Mouse (Mus musculus) 416B (cell line): ENCODE data around the gene Alg9.

Source experiments
- DNase-seq: peaks from one replicate; pipeline ENCODE4 v3.0.0; 2011; ENCODE audit warnings: low read depth

Alg9 gene

GRCm38 (mm10) chr9:50756711-50757110 lies 18.1 kb upstream of the Alg9 start:
- DNase-seq = no peak

- DNase-seq = no peak
Observed at GRCm38 (mm10) chr9:50761520-50762243, 13.1 kb upstream of the Alg9 start.

DNA sequence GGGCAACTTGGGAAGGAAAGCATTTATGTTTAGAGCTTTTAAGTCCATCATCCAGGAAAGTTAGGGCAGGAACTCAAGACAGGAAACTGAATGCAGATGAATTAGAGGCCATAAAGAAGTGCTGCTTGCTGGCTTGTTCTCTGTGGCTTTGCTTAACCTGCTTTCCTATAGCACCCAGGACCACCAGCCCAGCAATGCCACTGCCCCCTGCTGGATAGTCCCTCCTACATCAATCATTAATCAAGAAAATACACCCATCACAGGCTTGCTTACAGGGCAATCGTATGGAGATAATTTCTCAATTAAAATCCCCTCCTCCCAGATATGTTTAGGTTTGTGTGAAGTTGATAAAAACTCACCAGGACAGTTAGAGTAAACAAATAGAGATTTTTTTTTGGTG lies 11.5 kb upstream of the Alg9 start:
- peak; percentile 43 for DNase-seq

DNA sequence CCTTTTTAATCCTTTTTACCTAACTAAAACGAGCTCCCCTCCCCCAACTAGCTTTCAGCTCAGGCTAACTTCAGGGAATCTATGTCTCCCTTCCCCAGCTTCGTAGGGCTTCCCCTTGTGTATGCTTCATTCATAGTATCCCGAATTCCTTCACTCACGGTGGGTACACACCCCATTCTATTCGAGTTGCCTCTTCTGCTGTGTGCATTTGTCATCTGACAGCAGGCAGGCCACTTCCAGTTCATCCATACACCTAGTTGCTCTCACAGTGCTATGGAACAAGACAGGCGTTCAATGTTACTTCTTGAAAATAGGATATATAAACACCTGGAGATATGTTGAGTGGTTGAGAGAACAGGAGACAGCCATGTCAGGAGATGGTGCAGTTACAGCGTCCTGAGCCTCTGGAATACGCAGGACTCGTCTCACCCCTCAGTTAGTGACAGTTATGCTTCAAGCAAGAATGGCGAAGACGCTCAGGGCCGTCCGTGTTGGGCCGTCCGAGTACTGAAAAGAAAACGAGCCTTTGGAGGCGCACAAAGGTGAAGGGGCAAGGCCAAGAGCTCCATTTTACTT lies 7.2 kb upstream of the Alg9 start:
- DNase-seq = no peak

DNA sequence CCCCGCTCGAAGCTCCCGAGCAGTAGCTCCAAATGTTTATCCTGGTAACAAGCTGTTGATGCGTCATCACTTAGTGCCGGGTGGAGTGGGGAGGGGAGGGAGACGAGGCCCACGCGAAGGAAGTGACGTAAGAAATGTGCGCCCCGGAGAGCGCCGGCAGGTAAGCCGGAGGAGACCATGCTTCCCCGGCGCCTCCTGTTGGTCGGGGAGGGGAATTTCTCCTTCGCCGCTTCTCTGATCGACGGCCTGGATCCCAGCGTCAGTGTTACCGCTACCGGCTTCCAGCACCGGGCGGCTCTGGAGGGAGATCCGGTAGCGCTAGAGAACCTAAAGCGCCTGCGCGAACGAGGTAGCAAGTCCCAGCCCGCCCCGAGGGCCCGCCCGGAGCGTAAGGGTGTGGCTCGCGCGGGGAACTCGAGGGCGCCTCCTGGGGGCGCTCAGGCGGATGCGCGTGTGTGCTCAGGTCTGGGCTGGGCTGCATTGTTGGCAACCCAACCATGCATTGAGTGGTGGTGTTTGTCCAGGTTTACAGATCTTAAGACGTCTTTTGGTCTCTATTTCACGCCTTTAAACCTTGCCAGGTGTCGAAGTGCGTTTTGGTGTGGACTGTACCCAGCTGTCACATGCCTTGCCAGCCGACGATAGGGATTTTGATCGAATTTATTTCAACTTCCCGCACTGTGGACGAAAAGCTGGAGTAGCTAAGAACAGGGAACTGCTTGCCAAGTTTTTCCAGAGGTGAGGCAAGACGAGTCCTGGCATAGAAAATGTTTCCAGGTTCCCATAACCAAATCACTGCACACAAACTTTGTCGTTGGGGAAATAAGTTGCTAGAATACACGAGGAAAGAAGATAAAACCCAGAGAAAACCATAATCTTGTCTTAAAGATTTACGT lies 6.5 kb upstream of the Alg9 start, which contains the start of gene Fdxacb1:
TSS of gene Fdxacb1 (plus strand) at position 130 of the 896 bp plus-strand sequence.
- peak; percentile 99 for DNase-seq

- no peak for DNase-seq
Observed at GRCm38 (mm10) chr9:50770011-50770410, 4.8 kb upstream of the Alg9 start.

DNA sequence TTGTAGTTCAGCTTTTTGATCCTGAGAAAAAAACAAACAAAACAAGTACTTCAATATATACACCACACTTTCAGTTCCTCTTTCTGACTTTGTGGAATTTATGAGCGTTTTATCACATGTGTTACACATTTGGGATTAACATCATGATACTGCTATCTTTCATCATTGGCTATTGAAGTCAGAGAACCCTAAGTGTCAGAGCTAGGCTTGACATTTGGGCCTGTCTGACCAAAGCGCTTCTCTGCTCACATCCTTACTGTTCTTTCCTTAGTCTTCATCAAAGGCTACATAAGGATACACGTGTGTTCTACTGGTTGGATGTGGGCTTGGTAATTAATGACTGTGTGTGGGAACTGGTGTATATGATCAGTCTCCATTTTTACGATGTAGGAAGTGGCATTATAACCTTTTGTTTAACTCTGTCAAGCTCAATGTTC lies 775 bp upstream of the Alg9 start:
- peak; percentile 66 for DNase-seq

- DNase-seq = peak; percentile 27
Observed at GRCm38 (mm10) chr9:50775662-50776126, 875 bp downstream of the Alg9 start.

DNA sequence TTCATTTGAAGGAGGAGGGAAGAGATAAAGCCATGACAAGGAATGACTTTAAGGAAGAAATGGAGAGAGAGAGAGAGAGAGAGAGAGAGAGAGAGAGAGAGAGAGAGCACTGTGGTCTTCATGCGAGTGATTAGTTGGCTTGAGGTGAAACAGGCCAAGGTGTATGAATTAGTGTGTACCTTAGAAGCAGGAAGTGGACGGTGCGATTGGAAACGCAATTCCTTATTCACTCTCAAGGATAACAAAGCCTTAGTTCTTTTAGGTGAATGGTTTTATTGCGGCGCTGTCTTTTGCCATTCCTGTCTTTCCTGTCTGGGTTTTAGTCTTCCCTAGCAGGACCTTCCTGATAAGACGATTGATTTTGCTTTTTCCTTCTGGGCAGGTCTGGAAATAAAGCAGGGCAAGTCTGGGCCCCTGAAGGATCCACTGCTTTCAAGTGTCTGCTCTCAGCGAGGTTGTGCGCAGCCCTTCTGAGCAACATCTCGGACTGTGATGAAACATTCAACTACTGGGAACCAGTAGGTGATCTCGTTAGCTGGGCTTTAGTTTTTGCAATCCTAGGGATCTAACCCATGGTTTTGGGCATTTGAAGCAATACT lies 1.4 kb downstream of the Alg9 start:
- DNase-seq = peak; percentile 9

DNA sequence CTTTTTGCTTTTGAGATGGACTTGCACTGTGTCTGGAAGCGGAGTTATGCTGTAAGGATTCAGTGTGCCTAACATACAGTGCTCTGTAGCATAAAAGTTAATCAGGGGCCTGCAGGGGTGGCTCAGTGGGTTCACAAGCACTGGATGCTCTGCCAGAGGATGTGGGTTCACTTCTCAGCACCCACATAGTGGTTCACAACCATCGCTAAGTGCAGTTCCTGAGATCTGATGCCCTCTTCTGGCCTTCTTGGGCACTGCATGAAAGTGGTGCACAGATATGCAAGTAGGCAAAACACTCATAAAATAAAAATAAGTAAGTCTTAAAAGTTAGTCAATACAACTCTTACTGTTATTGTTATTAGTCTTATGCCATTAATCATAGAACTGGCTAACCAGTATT lies 7.3 kb downstream of the Alg9 start:
- DNase-seq = peak; percentile 72

DNA sequence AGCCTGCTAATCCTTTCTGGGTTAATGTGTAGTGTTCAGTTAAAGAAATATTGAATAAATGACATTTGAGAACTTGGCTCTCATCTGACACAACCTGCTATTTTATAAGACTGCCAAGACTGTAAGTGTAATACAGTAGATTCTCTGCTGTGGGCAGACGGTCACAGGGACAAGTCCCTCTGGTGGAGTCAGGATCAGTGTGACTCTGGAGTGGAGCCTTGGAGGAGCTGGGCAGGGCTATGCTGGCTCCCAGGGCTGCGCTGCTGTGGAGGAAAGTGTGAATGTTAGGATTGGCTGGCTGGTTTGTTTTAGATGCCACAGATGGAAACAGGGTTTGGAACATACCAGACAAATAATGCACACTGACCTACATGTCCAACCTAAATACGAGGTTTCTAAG lies 20.4 kb downstream of the Alg9 start:
- DNase-seq = no peak

GRCm38 (mm10) chr9:50796776-50797175 lies 22.0 kb downstream of the Alg9 start:
- DNase-seq = no peak

GRCm38 (mm10) chr9:50797641-50798040 lies 22.8 kb downstream of the Alg9 start:
- no peak for DNase-seq

GRCm38 (mm10) chr9:50798368-50798767 lies 23.5 kb downstream of the Alg9 start:
- DNase-seq = peak; percentile 68

GRCm38 (mm10) chr9:50800985-50801384 lies 26.2 kb downstream of the Alg9 start:
- DNase-seq = peak; percentile 86

DNA sequence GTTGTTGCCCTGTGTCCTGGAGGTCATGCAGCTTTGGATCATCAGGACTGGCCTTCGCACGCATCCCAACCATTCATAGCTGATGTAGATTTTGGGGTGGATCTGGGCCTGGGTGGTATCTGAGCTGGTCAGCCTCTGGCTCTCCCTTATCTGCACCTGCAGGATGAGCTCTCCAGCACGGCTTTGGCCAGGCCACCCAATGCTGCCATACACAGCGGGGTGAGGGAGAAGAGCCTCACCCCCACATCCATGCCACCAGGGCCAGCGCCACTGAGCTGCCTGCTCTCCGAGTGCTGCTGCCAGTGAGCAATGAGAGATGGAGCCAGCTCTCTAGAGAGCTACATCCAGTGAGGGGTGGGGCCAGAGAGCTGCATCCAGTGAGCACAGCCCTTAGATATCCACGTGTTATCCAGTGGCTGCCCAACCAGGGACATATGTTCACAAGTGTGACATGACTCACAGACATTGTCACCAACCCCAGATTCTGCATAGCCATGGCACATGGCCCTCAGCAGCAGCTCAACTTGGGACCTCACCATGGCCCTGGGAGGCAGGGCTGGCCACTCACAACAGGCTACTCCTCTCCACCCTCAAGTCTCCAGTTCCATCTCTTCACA lies 28.3 kb downstream of the Alg9 start:
- no peak for DNase-seq

GRCm38 (mm10) chr9:50808471-50808870 lies 33.7 kb downstream of the Alg9 start:
- no peak for DNase-seq

DNA sequence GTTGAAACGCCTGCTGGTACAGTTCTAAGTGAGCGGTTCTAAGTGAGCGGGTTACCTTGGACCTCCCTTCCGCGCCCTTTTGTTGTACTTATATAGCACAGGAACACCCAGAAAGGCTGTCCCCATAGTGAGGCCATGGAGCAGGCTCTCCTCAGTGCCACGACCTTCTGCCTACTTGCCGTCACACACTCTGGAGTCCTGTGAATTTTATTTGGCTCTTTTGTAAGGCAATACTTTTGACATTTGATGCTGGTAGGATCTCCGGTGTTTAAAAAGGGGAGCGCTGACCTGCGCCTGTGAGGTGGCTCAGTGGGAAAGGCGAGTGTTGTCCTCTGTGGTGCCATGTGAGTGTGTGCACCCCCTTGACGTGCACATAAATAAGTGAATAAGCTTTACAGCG lies 34.3 kb downstream of the Alg9 start:
- no peak for DNase-seq

GRCm38 (mm10) chr9:50811187-50811586 lies 36.4 kb downstream of the Alg9 start:
- DNase-seq = peak; percentile 75

GRCm38 (mm10) chr9:50811746-50812145 lies 36.9 kb downstream of the Alg9 start:
- DNase-seq = no peak

DNA sequence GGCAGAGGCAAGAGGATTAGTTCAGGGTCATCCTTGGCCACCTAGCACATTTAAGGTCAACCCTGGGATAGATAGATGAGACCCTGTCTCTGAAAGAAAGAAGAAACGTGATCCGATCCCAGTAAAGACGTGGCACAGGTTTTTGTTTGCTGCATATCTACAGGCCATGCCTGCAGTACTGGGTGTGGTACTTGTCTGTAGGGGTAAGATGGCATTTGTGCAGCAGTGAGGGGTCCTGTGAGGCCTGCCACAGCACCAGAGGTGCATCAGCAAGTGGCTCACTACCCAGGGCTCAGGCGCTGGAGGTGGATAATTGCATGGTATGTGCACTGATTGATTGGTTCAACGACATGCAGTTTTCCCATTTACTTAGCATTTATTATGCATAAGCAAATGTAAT lies 39.0 kb downstream of the Alg9 start:
- DNase-seq = no peak

GRCm38 (mm10) chr9:50815666-50816065 lies 40.8 kb downstream of the Alg9 start:
- no peak for DNase-seq
